Mouse (Mus musculus): ENCODE data around the gene Il2rb.

The Il2rb gene

DNA sequence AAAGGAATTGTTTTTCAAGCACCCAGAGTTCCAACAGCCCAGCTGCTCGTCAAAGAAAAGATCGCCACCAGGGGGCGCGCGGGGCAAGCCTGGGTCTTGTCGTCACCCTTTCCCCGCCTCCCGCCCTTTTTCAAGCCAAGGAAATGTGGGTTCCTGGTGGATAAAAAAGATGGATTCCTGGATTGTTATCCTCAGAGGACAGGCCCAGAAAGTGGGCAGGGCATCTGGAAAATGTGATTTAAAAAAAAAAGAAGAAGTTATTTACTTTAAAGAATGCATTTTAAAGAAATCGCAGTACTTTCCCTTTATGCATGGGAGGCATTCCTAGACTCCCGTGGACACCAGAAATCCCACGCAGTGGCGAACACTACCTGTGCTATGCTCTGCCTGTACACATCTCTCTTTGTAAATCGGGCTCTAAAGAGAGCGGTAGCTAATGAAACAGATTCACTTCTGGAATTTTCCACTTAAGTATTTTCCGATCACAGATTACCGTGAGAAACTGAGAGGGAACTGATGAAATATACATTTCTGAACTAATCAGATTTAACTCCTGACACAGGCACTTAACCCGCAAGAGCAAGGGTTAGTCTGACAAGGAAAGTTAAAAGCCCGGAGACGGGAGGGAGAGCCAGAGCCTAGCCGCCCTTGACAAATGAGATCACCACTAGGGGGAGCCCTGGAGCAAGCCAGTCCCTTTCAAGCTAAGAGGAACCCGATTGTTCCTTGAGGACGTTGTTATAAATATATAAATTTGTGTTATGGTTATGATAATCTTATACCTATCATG lies 47.1 kb downstream of the Il2rb start:
- DNase-seq (ENCODE audit: low read depth) = peak; percentile 98

DNA sequence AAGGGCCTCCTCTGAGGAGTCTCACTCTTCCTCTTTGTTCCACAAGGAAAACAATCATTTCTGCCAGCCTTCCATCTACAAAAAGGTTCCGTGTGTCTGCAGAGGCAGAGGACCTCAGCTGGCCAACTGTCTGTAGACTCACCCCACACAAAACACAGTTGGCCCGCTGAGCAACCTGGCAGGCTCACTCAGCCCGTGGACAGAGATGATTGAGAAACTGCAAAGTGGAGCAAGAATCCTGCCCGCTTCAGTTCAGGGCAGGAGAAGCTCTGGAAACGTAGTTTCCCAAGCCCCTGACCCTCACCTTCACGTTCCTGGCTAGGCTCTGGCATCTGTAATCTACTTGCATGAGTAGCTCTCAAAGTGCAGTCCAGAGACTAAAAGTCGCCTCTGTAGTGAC lies 48.0 kb downstream of the Il2rb start:
- peak; percentile 72 for DNase-seq (ENCODE audit: low read depth)

- no peak for DNase-seq (ENCODE audit: low read depth)
Measured at GRCm38 (mm10) chr15:78443857-78444256, 51.2 kb downstream of the Il2rb start.

- DNase-seq (ENCODE audit: low read depth) = no peak
Measured at GRCm38 (mm10) chr15:78442231-78442630, 52.8 kb downstream of the Il2rb start.

GRCm38 (mm10) chr15:78438973-78439372 lies 56.1 kb downstream of the Il2rb start:
- DNase-seq (ENCODE audit: low read depth) = no peak

- no peak for DNase-seq (ENCODE audit: low read depth)
Measured at GRCm38 (mm10) chr15:78438505-78438904, 56.6 kb downstream of the Il2rb start.

DNA sequence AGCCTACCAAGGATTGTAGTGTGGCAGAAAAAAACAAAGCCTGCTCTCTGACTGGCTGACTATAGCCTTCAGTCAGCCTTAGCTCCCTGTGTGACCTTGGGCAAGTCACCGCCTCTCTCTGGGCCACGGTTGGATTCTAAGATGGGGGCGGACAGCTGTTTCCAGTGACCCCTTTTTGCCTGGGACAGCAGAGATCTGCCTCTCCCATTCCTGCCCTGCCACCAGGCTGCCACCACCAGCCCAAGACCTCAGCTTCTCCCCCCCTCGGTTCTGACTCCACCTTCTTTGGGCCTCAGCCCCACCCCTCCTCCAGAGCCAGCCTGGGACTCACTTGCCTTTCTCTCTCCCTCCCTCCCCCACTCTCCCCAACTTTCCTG lies 57.1 kb downstream of the Il2rb start:
- peak; percentile 16 for DNase-seq (ENCODE audit: low read depth)

- DNase-seq (ENCODE audit: low read depth) = peak; percentile 32
Measured at GRCm38 (mm10) chr15:78437237-78438017, 57.6 kb downstream of the Il2rb start.

GRCm38 (mm10) chr15:78436380-78437192 lies 58.5 kb downstream of the Il2rb start:
- DNase-seq (ENCODE audit: low read depth) = peak; percentile 93

DNA sequence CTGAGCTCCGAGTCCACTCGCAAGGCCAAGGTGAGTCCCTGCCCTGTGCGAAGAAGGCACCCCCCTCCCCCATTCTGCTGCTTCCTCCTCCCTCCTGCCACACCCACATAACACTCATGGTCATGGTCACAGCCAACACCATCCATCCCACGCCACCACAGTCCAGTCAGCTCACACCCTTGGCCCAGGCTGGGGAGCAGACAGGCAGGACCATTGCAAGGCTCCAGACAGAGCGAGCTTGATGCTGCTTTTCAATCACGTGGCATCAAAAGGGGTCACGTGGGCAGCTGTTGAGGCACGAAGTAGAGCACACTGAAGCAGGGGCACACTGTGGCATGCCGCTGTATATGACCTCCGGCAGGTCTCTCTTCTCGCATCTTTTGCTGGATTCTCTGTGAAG lies 59.4 kb downstream of the Il2rb start:
- DNase-seq (ENCODE audit: low read depth) = no peak

- DNase-seq (ENCODE audit: low read depth) = peak; percentile 45
Measured at GRCm38 (mm10) chr15:78434896-78435520, 60.1 kb downstream of the Il2rb start.

DNA sequence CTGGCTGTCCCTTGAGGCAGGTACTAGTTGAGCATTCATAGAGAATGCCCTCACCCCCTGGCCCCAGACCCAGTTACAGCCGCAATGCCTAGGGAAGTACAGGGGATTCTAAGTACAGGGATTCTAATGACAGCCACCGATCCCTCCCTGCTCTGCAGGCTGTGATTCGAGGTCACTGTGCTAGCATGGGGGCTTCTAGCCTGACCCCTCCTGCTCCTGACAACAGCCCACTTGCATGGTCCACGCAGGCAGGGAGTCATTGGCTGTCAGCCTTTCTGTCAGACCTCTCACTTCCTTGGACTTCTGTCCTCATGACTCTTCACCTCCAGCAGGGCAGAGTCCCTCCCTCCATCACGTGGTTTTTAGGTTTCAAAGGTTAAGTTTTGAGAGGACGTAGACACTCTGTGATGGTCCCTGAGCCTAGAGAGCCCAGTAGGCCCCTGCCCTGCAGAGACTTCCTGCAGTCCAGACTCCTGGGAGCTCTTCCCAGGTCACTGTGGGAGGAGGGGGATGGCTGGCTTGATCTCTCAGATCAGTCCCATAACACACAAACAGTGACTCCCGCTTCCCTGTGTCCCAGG lies 63.4 kb downstream of the Il2rb start:
- DNase-seq (ENCODE audit: low read depth) = no peak

GRCm38 (mm10) chr15:78430874-78431273 lies 64.2 kb downstream of the Il2rb start:
- no peak for DNase-seq (ENCODE audit: low read depth)

GRCm38 (mm10) chr15:78429871-78430622 lies 65.0 kb downstream of the Il2rb start:
- no peak for DNase-seq (ENCODE audit: low read depth)

All from NIH3T3 (cell line).